Mouse (Mus musculus) lung, adult 18-20 months (tissue): ENCODE data around the gene Hk2.
A peak's percentile ranks its signal among the peaks of the same experiment; 100 is the strongest.

Experiments
- DNase-seq, 2 experiments: peaks; one replicate each; pipeline ENCODE4 v3.0.0; 2022; ENCODE audit warnings: mixed read lengths in 2 of 2

The Hk2 gene

GRCm38 (mm10) chr6:82774321-82774764 is at the start of gene Hk2:
Hk2 (minus strand) TSS chr6:82774454.
- peak; percentile 89 to 92 for DNase-seq

DNA sequence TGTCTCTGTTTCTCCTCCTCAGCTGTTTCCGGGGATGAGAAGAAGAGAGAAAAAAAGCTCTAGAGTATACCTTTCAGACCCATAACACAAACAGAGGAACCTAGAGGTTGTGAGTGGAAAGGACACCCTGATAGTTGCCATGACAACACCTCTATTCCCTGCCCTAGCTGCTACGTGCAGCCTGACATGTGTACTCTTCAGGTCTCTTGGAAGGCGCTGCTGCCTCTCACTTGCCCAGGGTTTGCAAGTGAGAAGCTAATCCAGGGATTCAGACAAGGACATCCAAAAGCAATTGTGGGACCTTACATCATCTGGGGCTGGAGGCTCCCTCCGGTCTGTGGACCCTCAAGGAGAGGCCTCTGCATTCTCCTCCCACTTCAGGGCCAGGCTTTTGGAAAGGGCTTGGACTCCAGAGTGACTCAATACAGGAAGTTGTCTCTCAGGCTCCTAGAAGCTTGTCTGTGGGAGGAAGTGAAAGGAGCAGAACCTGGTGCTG is 47.6 kb upstream of the Hk2 start:
- DNase-seq: peak in 1 of 2 experiments; percentile 34

GRCm38 (mm10) chr6:82820716-82821115 is 46.5 kb upstream of the Hk2 start:
- DNase-seq: no peak

DNA sequence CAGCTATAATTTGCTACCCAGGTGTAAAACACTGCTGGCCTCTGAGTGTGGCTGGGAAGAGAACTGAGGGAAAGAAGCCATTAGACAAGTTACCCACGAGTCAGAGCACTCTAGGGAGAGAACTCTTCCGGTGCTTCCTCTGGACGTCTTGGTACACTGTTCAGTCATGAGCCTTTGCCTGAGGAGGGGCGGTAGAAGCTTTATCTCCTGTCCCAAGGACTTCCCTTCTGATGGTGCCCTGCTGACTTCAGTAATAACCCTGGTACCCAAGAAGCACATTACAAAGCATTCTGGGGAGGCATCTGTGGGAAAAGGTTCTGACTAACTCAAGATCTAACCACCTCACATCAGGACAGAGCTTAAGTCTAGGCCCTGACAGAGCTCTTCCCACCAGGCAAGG is 40.6 kb upstream of the Hk2 start:
- DNase-seq: no peak

DNA sequence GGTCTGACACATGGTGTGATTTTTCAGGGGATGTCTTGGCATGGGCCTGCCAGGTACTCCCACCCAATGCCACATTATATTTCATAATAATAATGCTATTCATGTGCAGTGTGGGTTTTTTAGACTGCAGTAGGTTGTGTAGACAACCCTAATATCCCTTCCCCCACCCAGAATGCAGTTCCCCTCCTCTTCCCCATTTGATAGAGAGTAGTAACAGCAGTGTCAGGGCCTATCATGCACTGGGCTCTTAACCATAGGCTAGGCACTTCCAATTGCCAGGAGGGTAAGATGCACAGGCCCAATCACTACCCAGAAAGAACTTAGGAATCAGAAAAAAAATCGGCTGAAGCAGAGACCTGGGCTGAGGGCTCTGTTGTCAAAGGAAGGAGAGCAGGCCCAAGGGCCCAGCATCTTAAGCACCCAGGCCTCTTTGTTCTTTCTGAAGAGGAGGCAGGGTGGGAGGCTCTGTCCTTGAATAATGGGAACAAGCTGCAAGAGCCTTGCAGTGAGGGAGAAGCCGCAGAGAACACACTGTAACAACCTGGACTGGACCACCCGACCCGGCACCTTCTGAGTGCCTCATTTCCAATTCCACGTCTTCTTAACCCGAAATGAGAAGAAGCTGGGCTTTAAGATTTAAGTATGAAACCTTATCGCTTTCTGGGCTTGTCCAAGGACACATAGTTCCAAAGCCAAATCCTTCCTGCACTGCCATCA is 33.9 kb upstream of the Hk2 start:
- no peak for DNase-seq

DNA sequence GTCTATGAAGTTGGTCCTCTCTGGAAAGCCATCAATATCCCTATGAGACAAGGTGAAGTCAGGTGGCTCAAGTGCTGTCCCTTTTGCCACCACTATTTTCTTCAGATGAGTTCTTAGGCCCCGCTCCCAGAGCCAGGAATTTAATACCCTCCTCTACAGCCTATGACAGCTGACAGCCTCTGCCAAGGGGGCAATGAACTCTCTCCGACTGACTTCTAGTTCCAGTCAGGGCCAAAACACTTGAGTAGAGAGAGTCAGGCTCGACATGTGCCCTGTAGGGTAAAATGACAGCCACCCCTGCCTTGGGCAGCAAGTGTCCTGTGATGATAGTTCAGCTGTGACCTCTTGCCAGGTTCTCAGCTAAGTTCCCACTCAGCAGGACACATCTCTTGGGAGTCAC is 32.7 kb upstream of the Hk2 start:
- no peak for DNase-seq

GRCm38 (mm10) chr6:82806503-82806902 is 32.2 kb upstream of the Hk2 start:
- DNase-seq: peak in 1 of 2 experiments; percentile 19

DNA sequence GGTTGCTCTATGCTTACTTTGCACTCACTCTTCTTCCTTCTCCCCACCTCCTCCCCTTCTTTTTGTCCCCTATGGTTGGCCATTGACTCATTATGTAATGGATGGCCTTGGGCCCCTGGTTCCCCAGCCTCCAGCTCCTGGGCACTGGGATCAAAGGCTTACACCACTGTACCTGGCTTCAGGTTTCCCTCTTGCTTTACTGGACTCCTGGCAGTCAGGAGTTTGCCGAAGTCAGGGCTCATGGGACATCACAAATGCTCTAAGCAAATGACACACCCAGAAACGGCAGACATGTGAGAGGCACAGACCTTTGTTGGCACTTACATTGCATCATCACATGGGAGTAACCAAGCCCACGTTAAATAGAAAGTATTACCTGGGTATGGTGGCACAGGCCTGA is 31.6 kb upstream of the Hk2 start:
- no peak for DNase-seq

- no peak for DNase-seq
Measured at GRCm38 (mm10) chr6:82804984-82805383, 30.7 kb upstream of the Hk2 start.

DNA sequence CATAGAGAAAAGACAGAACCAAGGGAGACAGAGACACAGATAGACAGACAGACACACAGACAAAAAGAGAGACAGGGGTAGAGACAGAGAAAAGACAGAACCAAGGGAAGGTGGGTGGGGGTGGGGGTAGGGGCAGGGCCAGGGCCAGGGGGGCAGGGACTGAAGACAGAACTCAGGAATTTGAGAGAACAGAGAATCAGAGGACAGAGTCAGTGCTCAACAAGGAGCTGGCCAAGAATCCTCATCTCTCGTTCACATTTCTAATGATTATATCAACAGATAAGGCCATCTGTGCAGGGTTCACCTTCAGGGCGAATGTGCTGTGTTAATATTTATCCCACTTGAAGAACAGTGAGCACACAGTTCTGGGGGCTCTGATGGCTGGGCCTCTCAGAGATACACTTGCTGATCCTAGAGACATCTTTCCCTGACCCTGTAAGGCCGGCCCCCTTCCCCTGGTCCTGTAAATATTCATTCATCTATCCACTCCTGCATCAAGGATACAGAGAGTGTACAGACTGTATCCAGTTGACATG is 24.0 kb upstream of the Hk2 start:
- no peak for DNase-seq

DNA sequence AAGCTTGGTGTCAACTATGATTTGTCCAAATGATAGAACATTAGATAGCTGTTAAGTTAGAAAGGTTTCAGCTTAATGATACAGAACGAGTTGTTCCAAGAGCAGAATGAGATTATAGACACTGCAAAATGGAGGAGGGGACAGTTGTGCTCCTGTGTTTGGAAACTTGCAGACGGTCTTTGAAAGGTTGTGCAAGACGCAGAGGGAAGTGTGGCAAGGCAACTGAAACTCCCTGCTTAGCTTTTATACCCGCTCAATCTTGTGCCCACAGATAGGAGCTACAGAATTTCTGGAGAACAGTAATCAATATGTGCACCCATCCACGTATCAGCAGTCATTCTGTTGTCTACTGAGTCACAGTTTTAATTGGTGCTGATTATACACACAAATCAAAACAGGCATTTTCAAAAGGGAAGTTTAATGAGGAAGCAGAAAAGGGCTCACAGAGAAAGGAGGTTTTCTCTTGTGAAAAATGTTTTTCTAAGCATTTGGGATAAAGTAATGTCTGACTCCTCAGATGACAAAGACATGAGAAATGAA is 23.1 kb upstream of the Hk2 start:
- peak; percentile 7 to 18 for DNase-seq

DNA sequence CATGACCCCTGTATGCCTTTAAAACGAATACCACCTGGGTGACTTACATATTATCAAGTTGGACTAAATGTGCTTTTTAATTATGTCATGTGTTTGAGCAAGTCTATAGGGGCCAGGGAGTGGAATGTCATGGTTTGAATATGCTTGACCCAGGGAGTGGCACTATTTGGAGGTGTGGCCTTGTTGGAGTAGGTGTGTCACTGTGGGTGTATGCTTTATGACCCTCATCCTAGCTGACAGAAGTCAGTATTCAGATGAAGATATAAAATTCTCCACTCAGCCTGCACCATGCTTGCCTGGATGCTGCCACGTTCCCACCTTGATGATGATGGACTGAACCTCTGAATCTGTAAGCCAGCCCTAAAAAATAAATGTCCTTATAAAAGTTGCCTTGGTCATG is 16.6 kb upstream of the Hk2 start:
- no peak for DNase-seq

DNA sequence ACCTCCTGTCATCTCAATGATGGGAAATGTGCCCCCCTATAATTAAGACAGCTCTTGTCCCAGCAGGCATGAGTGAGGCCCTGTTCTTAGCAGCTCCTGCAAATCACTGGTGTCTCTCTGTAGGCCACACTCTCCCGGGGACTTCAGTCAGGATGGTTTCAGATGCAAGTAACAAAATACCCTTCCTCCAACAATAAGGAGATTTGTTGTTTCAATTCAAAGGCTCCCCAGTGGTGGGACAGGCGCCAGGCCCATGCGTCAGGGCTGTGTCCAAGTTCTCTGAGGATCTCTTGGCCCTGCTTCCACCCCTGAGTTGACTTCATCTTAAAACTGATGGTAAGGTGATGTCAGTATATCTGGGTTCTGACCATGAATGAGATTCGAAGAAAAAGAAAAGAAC is 9.7 kb upstream of the Hk2 start:
- DNase-seq: no peak

- no peak for DNase-seq
Measured at GRCm38 (mm10) chr6:82780802-82781393, 6.6 kb upstream of the Hk2 start.

- DNase-seq: no peak
Measured at GRCm38 (mm10) chr6:82780369-82780768, 6.1 kb upstream of the Hk2 start.

DNA sequence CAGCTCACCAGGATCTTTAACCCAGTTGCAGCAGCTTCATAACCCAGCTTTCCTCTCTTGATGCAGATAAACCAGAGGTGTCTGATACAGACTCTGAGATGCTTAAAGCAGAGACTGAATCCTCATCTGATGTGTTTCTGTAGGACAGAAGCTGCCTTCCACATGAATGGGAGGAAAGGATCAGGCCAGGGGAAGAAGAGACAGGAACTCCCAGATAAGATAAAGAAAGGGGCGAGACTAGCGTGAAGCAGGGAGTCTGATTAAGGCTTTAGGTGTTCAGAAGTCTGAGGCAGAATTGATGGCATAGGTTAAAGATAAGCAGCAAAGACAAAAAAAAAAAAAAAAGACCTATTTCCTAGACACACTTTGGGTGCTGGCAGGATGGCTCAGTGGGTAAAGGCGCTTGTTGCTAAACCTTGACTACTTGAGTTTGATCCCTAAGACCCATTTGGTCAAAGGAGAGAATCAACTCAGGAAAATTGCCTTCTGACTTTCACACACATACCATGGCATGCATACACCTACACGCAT is 2.9 kb upstream of the Hk2 start:
- DNase-seq: no peak

DNA sequence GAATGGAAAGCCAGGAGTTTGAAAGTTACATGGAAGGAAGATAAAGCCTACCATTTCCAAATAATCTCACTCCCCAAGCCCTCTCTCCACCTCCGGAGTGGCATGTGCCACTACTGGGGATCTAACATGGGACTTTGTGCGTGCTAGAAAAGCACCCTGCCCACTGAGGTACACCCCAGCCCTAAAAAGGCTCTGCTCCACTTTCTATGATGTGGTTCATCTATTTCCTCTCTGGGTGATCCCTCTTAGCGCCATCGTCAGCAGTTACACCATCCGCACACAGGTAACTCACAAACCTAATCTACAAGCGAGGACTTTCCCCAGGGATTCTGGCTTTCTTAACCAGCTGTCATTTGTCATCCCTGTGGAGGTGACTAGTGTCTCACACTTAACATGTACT is 1.1 kb upstream of the Hk2 start:
- no peak for DNase-seq

GRCm38 (mm10) chr6:82773261-82774131 is 758 bp downstream of the Hk2 start:
- peak; percentile 72 to 75 for DNase-seq

DNA sequence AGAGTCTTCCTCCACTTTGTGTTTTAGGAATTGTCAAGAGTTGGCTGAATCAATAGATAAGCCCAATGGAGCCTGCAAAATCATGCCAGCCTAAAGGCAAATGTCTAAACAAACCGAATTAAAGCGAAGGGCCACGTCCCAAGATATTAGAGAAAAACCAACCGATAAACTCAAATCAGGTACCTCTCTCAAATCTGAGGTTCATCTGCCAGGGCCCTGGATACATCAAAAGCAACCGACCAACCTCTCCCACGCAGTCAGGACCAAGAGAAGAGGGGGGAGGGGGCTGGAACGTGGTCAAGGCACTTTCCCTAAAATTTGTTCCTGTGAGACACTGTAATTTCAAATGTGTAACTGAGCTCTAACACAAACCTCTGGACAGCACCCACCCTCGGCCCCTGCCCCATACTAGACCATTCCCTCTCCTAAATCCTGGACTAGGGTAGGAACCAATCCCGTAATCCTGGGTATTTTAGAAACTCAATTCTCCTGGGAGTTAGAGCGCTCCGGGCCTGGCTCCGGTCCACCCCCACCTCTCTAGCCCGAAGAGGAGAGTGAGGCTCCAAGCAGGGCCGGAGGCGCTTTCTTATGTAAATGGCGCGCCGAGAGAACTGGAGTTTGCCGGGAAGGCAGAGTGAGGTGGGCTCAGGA is 1.7 kb downstream of the Hk2 start:
- peak in 1 of 2 experiments; percentile 33 for DNase-seq

DNA sequence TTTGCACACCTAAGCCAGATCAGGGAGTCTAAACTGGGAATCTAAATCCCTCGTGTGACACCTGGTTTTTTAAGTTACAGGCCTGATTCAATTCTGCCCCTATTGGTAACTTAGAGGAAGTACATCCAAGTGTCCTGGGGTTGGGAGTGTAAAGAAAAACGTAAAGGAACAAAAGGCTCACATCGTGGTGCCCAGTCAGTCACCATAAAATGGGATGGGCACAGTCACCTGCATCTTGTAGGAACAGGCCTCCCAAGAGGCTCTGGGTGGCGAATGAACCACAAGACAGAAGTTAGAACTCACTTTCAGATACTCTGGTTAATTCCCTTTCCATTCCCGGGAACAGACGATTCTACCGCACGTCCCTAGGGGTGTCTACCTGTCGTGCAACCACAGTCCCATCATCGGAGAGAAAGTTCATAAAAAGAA is 2.3 kb downstream of the Hk2 start:
- DNase-seq: no peak

DNA sequence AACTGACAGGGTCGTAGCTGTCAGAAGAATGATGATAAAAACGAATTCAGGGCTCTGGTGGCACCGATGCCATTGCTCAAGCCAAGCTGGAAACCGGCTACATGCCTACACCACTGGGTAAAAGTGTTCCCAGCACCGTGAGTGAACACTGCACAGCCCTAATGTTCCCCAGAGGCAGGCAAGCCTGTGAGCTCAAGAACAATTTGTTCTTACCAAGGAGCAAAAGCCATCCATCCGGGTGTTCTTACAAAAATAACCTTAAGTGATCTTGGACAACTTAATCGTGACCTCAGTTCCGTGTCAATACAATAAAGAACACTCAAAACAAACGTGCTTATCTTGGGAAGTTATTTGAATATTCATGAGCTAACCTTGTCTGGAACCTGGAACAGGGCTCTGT is 3.2 kb downstream of the Hk2 start:
- DNase-seq: peak; percentile 35 to 58

DNA sequence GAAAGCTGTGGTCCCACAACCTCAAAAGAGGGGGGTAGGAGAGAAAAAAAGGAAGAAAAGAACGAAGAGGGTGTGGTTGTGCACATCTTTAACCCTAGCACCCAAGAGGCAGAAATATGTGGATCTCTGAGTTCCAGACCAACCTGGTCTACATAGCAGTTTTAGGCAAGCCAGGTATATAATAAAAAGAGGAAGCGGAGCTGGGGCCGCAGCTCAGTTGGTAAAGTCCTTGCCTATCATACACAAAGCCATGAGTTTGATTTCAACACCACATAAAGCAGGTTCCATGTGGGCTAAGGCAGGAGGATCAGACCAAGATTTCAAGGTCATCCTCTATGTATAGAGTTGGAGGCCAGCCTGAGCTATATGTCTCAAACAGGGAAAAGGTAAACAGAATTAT is 4.0 kb downstream of the Hk2 start:
- DNase-seq: no peak
